Mouse (Mus musculus): ENCODE data around the gene Mdm4.

DNA sequence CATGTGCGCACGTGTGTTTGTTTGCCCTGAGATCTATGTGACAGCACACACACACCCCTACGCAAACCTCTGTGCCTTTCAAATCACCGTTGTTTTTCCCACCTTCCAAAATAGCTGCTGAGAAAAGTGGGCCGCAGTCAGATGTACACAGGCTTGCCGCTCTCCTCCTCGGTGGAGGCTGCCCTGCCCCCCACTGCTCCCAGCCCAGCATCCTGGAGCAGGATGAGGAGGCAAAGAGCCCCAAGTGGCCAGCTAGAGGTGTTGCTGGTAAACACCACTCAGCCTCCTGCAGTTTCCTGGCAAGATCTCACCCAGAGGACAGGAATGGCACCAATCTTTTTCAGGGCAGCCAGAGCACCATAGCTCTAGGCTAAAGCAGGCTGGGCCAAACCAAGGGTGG is 95.5 kb downstream of the Mdm4 start:
- TF ChIP-seq POLR2A (IDR thresholded peaks at IDR 0.05; ENCODE audit: insufficient read depth, low read length) (no peak), CTCF (IDR thresholded peaks at IDR 0.05; ENCODE audit: low read depth, low read length) (peak; percentile 56), EP300 (IDR thresholded peaks at IDR 0.05; ENCODE audit: insufficient read depth, low read depth, low read length) (no peak)
